Mouse (Mus musculus) hindbrain, embryonic 14.5 days (tissue): ENCODE measurements around the gene Nampt. TPM values are rescaled to one million over a fixed set of nuclear protein-coding genes. Genes with fewer than 3 reads are reported as not detected.
"Not testable (repeated sequence)": the region's sequence is repeated elsewhere in the genome, so short reads cannot be mapped to it uniquely, and the experiment has no call there.

ENCODE experiments used
- ATAC-seq: fragments of 200-750 bp; cut with Nextera tagmentation; 2 replicates; pipeline ENCODE4 v1.8.0; 2017; ENCODE audit warnings: moderate number of reproducible peaks, mild to moderate bottlenecking, moderate TSS enrichment, moderate library complexity; ENCODE audit not compliant: low FRiP score
- DNase-seq: peaks from one replicate; pipeline ENCODE4 v3.0.0-alpha.2; 2015; ENCODE audit warnings: low spot score
- H3K27ac ChIP-seq: fragments of 300-500 bp; sonication (generic); 2 replicates; pipeline ENCODE4 v1.5.1; 2014; ENCODE audit warnings: mild to moderate bottlenecking, moderate library complexity
- H3K27me3 ChIP-seq: fragments of 300-500 bp; sonication (generic); 2 replicates; pipeline ENCODE4 v1.6.1; 2014; ENCODE audit warnings: mild to moderate bottlenecking, low read length, mixed read lengths; ENCODE audit not compliant: control insufficient read depth, insufficient read depth
- H3K36me3 ChIP-seq: fragments of 300-500 bp; sonication (generic); replicated peaks from 2 replicates; pipeline ENCODE4 v1.6.1; 2014; ENCODE audit not compliant: control insufficient read depth, insufficient read depth
- H3K4me1 ChIP-seq: fragments of 300-500 bp; sonication (generic); replicated peaks from 2 replicates; pipeline ENCODE4 v1.6.1; 2014; ENCODE audit warnings: antibody characterized with exemption, low read length, mixed read lengths; ENCODE audit not compliant: control insufficient read depth, insufficient read depth
- H3K4me2 ChIP-seq: fragments of 300-500 bp; sonication (generic); replicated peaks from 2 replicates; pipeline ENCODE4 v1.6.1; 2014; ENCODE audit warnings: mild to moderate bottlenecking, moderate library complexity
- H3K4me3 ChIP-seq: fragments of 300-500 bp; sonication (generic); replicated peaks from 2 replicates; pipeline ENCODE4 v1.5.1; 2014; ENCODE audit warnings: mild to moderate bottlenecking, low read length
- H3K9ac ChIP-seq: fragments of 300-500 bp; sonication (generic); 2 replicates; pipeline ENCODE4 v1.6.1; 2014
- H3K9me3 ChIP-seq: fragments of 300-500 bp; sonication (generic); 2 replicates; pipeline ENCODE4 v1.6.1; 2016; ENCODE audit warnings: low read length; ENCODE audit not compliant: control insufficient read depth
- WGBS: fragments of 180-500 bp; shearing (Covaris S2); extraction: QIAGEN DNeasy Blood & Tissue Kit; methylation state at CpG from one replicate; pipeline ENCODE4 v1.1.7; 2014; 5-methylcytosine and 5-hydroxymethylcytosine counted together
- polyA plus RNA-seq: library from polyadenylated mRNA; unstranded; fragments of >200 nt; fragmentation: Nextera tagmentation; extraction: Ambion mirVana; gene quantifications from 2 replicates; pipeline ENCODE4 v1.2.1, GENCODE M21; 2014

Gene Nampt
- polyA plus RNA-seq, 1 experiment from 2014 or later = 39.3 TPM

DNA sequence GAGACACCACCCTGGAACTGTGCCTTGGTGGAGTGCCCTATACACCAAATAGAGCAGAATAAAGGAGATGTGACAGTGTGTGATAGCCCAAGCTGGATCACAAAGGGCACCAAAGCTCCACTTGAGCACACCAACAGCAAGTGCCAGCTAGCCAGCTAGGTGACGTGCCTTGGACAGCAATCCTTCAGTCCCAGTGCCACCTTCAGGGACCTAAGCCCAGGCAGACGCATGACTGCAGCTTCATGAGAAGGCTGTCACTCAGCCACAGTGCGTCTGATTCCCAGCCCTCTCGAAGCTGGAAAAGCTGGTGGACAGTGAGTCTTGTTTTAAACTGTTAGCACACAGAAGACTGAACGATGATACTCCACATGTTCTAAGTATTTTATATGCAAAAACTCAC is 70.5 kb downstream of the Nampt start:
- WGBS = 86% methylated on average over 5 of the region's 5 CpGs
- Histone ChIP-seq H3K27me3 (no peaks in the 10 kb centered on the region), H3K36me3 (no peaks in the 10 kb centered on the region), H3K9me3 (no peaks in the 10 kb centered on the region), H3K9ac (no peak overlapping the region), H3K4me2 (no peak overlapping the region), H3K27ac (no peak overlapping the region), H3K4me1 (peaks cover 5% of the 10 kb centered on the region; the same call in 1 of the 2 replicates), H3K4me3 (no peak overlapping the region)
- ATAC-seq = no peak
- no peak for DNase-seq

DNA sequence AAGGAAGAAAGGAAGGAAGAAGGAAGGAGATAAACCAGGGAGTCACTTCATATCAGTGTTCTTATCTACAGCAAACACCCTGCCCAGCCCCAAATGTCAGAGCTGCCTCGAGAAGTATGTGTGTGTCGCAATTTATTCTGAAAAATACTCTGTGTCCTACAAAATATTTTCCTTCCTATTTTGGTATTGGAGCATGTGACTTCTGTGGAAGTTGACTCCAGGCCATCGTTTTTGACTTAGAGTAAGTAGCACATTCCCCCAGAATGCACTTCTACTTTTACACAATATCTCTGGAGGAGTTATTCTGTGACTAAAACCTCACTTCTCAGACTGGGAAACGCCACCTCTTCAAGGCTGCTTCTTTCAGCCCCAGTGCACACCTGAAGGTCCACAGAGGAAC is 71.1 kb downstream of the Nampt start:
- Histone ChIP-seq H3K4me1 (peaks cover 5% of the 10 kb centered on the region; the same call in 1 of the 2 replicates), H3K4me3 (no peak overlapping the region), H3K27me3 (no peaks in the 10 kb centered on the region), H3K27ac (no peak overlapping the region), H3K36me3 (no peaks in the 10 kb centered on the region), H3K9me3 (no peaks in the 10 kb centered on the region), H3K9ac (no peak overlapping the region), H3K4me2 (no peak overlapping the region)
- ATAC-seq = no peak
- no peak for DNase-seq
- WGBS = 83% methylated on average over 4 of the region's 4 CpGs

DNA sequence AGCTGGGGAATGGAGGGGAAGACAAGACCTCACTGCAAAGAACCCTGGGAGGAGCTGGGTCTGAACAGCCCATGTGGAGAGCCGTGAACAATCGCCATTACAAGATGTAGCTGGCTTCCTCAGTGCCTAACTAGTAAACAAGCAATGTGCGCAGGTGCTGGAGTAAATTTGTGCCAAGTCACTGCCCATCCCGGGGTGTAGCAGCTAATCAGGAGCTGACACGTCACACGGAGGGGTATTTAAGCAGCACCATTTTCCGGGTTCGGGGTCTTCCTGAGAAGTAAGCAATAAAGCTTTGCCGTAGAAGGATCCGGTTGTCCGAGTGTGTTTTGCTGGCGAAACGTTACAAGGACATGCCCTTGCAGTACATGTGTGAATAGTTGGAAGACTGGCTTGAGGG is 71.9 kb downstream of the Nampt start:
- not testable (repeated sequence) for H3K27me3 ChIP-seq, ATAC-seq, DNase-seq, H3K36me3 ChIP-seq, H3K9ac ChIP-seq, H3K4me3 ChIP-seq, H3K9me3 ChIP-seq, H3K27ac ChIP-seq, H3K4me2 ChIP-seq, H3K4me1 ChIP-seq
- 93% methylated on average over 13 of the region's 13 CpGs for WGBS

DNA sequence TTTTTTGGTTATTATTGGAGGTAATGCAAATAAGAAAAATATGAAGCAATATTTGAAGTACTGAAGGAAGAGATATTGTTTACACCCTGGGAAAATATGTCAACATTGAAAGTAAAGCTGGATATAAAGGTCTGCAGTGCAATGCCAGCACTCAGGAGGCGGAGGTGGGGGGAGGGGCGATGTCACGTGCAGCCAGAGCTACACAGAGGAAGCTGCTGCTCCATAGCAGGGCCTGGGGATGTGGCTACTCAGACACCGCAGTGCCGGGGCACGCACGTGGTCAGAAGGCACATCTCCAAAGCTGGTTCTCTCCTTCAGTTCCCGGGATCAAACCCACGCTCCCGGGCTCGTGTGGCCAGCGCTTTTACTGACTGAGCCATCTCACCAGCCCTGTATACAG is 73.9 kb downstream of the Nampt start:
- no peaks in the 10 kb centered on the region for H3K27me3 ChIP-seq
- H3K36me3 ChIP-seq = no peaks in the 10 kb centered on the region
- H3K27ac ChIP-seq = no peak overlapping the region
- no peaks in the 10 kb centered on the region for H3K9me3 ChIP-seq
- H3K4me1 ChIP-seq = peaks cover 5% of the 10 kb centered on the region; the same call in 1 of the 2 replicates
- 38% methylated on average over 12 of the region's 12 CpGs for WGBS
- H3K9ac ChIP-seq = no peak overlapping the region
- no peak overlapping the region for H3K4me3 ChIP-seq
- H3K4me2 ChIP-seq = no peak overlapping the region
- ATAC-seq (no peak), DNase-seq (no peak)

DNA sequence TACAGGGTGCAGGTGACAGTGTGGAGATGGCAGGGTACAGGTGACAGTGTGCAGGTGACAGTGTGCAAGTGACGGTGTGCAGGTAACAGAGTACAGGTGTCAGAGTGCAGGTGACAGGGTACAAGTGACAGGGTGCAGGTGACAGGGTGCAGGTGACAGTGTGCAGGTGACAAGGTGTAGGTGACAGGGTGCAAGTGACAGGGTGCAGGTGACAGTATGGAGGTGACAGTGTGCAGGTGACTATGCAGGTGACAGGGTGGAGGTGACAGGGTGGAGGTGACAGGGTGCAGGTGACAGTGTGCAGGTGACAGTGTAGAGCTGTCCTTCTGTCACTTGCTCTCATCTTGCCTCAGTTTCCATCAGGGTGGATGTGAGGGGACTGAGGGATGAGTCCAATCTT is 76.5 kb downstream of the Nampt start:
- ATAC-seq (0 out of 2 replicates have a peak, but pooled peaks have one; percentile 21), DNase-seq (no peak)
- no peak overlapping the region for H3K9ac ChIP-seq
- no peak overlapping the region for H3K27ac ChIP-seq
- H3K4me1 ChIP-seq = peaks cover 5% of the 10 kb centered on the region; the same call in 1 of the 2 replicates
- no peak overlapping the region for H3K4me2 ChIP-seq
- no peak overlapping the region for H3K4me3 ChIP-seq
- no peaks in the 10 kb centered on the region for H3K9me3 ChIP-seq
- no peaks in the 10 kb centered on the region for H3K27me3 ChIP-seq
- H3K36me3 ChIP-seq = no peaks in the 10 kb centered on the region
- 81% methylated on average over 1 of the region's 1 CpGs for WGBS

DNA sequence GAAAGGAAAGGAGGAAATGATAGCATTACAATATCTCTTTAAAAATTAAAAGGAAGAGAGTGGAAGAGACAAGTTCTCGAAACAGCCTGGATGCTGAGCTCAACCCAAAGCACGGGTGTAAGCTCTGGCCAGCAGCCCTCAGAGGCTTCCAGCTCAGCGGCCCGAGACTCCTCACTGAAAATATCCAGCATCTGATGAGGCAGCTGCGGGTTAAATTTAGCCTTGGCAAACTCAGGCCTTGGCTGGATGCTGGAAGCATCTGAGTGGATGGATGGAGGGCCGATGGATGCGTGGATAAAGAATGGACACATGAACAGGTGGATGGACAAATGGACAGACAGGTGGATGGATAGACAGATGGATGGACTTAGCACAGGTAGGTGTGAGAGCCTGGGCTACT is 77.2 kb downstream of the Nampt start:
- ATAC-seq = no peak
- no peak overlapping the region for H3K4me2 ChIP-seq
- no peak for DNase-seq

DNA sequence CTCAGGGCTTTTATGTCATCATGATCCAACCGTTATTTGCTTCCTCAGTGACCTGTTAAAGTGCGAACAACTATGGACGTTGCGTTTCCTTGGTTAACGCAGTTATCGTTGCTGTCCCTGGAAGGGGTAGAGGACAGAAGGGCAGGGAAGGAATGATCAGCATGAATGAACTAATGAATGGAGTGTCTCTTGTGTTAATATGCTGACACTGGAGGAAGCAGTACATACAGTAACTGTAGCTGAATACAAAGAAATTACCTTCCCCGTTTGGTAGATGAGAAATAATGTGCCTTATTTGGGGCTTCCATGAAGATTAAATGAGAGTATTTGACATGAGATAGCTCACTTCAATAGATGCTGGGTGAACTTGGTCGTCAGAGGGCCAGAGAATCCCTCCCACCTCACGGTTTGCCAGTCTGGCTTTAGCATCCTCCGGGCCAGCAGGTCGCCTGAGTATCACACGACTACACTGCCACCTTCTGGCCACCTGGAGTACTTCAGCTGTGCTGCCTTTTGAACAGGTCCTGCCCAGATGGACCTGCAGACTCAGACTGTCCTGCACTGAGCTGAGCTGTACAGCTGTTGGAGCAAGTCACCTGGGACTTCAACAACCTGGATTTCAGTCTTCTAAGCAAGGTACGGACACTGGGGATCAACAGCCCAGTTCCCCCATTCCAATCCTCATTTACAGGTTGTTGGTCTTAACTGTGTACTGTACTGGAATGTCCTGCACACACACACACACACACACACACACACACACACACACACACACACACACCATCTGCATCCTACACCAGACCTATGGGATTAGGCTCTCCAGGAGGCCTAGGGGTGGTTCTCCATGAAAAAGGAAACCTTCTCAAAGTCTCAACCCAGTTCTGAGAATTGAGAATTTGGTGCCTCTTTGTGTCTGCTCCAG is 78.1 kb downstream of the Nampt start:
- DNase-seq (peak; percentile 94), ATAC-seq (peak; percentile 88)
- Histone ChIP-seq H3K9me3 (no peaks in the 10 kb centered on the region), H3K36me3 (no peaks in the 10 kb centered on the region), H3K4me3 (no peak overlapping the region), H3K4me2 (no peak overlapping the region), H3K27ac (no peak overlapping the region), H3K9ac (no peak overlapping the region), H3K4me1 (peaks cover 5% of the 10 kb centered on the region; the same call in 1 of the 2 replicates), H3K27me3 (no peaks in the 10 kb centered on the region)
- 49% methylated on average over 13 of the region's 13 CpGs for WGBS

More for the DNA sequence above, 77.2 kb downstream of the Nampt start:
- Histone ChIP-seq H3K4me3 (no peak overlapping the region), H3K9ac (no peak overlapping the region), H3K4me1 (peaks cover 5% of the 10 kb centered on the region; the same call in 1 of the 2 replicates), H3K9me3 (no peaks in the 10 kb centered on the region), H3K36me3 (no peaks in the 10 kb centered on the region), H3K27ac (no peak overlapping the region), H3K27me3 (no peaks in the 10 kb centered on the region)
- WGBS = 79% methylated on average over 7 of the region's 7 CpGs

DNA sequence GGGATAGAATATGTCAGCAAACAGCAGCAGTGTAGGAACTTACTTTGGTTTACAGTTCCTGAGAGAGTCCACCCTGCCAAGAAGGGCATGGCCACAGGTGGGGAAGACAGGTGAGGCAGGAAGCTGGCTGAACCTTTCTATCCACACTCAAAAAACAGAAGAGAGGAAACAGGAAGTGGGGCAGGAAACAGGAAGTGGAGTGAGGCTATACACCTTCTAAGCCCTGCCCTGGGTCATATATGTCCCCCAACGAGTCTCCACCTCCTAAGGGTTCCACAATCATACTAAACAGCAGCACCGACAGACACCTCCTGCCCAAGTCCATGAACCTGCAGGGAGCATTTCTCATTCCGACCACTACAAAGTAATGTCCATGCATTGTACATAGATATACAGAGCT is 81.7 kb downstream of the Nampt start:
- Histone ChIP-seq H3K27me3 (no peaks in the 10 kb centered on the region), H3K9ac (no peak overlapping the region), H3K27ac (no peak overlapping the region), H3K9me3 (no peaks in the 10 kb centered on the region), H3K4me2 (no peak overlapping the region), H3K36me3 (no peaks in the 10 kb centered on the region), H3K4me3 (no peak overlapping the region), H3K4me1 (no peaks in the 10 kb centered on the region)
- WGBS = 94% methylated on average over 3 of the region's 3 CpGs
- DNase-seq (no peak), ATAC-seq (no peak)
